Mouse (Mus musculus): ENCODE measurements around the gene Cfp.

The Cfp gene
- long read RNA-seq, experiment 1, partial matches to known transcripts, result 1 of 5 reads
- long read RNA-seq, experiment 1, other reads (novel, unspliced or antisense), result 0 of 5 reads
- long read RNA-seq, experiment 2, partial matches to known transcripts, result 2 of 3 reads
- long read RNA-seq, experiment 2, other reads (novel, unspliced or antisense), result 0 of 3 reads

DNA sequence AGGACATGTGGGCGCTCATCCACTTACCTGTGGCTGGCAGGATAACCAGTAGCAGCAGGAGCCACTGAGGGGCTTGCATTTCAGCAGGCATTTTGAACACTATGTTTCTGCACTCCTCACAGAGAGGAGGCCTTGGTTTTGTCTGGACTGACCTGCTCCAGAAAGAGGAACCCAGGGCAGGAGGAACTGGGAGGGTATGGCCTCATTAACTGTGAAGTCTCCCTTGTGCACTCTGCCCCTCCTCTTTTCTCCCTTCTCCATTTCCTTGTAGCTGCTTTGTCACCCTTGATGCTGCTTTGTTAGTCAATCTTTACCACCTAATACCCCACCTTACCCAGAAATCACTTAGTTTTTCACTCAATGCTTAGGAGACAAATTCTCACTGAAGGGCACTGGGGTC, at the start of gene Cfp:
Gene Cfp (minus strand): TSS at position 192 of the 400 bp plus-strand sequence.
- intact Hi-C loops (cut with DNase I), result no loop called here

DNA sequence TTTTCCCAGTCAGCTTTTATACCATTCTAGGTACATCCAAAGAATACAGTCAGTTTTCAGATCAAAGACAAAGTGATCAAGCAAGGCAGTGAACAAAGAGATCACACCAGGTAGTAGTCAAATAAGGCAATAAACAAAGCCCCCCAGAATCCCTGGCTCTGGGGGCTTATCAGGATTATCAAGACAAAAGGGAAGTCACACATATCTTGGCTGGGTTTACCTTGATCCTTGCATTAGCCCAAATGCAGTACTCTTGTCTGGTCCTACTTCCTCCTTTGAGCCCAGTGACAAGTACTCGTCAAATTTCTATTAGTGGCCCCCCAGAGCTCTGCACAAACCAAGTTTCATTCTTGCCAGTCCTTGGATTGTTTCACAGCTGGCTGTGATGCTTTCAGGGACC, 49.5 kb upstream of the Cfp start:
- intact Hi-C loops (cut with DNase I), result no loop called here

DNA sequence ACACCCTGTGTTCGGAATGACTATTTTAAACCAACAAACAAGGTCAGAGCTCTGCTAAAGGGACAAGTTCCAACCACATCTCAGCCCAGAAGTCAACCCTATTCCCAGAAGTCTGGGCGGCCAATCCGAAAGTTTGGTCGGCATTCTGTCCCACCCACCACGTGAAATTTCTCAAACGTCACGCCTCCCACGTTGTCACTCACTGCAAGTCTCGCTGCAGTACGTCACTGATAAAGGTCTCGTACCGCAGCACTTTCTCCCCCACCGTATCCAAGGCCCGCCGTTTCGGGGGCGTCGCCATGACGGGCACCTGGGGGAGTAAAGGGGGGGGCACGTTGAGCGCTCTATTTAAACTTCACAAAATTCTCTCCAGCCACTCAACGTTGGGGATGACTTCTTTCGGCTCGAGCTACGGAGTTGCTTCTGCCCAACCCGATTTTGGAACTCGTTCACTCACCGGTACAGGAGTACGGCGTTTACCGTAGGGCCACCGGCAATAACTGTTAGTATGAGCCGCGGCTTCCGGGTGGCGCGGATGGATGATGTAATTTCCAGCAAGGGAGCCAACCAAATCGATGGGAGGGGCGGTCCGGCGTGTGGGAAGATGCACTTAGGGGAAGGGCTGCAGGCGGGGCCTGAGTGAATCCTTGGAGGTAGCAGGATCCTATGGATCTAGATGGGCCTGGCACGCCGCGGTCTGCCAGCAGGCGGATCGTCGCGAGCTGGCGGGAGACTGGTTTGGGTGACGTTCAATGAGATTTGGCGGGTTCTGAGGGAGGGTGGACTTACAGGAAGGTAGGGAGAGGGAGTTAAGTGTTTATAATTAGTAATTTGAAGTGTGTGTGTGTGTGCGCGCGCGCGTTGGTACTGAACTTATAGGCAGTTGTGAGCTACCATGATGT, 30.4 kb upstream of the Cfp start, which contains the start of gene Uxt:
Gene Uxt (minus strand): TSS at position 541 of the 902 bp plus-strand sequence.
- intact Hi-C loops (cut with DNase I), result no loop called here

DNA sequence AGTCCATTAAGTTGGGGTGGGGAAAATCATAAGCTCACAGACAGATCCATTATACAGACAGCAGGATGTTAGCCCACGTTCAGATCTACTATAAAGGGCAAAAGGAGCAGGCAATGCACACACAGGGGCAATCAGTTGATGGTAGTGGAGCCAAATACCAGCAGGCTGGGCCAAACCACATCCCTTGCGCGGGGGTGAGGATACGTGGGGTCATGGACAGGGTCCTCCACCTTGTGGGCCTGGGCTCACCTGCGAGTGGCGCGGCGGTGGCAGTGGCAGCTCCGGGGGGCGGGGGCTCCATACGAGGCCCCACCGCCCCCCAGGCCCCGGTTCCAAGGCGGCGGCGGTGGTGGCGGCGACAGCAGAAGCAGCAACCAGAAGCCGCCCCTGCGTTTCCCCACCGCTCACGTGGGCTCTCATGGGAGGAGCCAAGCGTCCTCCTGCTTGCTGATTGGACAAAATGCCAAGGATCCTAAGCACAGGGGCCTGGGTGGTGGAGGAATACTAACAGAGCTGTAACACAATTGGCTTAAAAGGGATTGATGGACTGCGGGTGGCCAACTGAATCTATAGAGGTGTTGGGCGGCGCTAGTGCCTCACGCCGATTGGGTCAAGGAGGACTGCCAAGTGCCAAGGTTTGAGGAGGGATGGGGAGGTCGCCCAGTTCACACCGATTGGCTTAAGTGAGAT, 19.0 kb upstream of the Cfp start, which contains the start of gene Elk1:
Gene Elk1 (minus strand): TSS at position 418 of the 690 bp plus-strand sequence.
- intact Hi-C loops (cut with DNase I), result no loop called here

DNA sequence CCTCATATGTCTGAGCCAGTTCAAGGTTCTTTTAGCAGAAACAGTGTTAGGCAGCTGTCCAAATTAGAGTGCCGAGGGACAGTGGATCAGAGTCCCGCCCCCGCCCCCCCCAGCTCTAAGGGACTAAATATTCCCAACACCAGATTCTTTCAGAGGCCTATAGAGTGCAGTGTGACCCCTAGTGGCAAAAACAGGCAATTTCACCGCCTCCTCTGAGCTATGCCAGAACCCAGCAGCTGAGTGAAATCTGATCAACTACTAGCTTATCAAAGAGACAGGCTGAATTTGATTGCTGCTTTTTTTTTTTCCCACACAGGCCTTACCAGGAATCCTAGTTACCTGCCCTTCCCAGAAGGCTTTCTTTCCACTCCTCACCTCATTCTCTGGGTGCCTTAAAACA, 14.7 kb upstream of the Cfp start:
- intact Hi-C loops (cut with DNase I), result loop anchor here (5.0 kb wide), 2 partner anchors 119 to 289 kb away; partner anchors contain the start of gene Uba1

DNA sequence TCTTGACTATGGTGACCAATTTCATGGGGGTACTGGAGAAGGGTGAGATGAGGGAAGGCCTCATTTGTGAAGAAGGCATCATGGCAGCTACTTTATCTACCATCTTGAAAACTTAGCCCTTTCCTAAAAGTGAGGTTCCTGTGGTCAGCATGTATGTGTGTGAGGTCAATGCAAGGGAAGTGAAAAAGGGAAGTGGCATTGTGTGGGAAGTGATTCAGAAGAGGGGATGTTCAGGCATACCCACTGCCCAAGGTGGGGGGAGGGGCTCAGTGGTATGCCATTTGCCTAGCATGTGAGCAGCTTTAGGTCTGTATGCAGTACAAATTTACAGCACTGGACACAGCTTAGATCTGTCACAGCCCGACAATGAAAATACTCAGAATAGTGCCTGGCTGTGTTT, 608 bp upstream of the Cfp start:
- intact Hi-C loops (cut with DNase I), result no loop called here

DNA sequence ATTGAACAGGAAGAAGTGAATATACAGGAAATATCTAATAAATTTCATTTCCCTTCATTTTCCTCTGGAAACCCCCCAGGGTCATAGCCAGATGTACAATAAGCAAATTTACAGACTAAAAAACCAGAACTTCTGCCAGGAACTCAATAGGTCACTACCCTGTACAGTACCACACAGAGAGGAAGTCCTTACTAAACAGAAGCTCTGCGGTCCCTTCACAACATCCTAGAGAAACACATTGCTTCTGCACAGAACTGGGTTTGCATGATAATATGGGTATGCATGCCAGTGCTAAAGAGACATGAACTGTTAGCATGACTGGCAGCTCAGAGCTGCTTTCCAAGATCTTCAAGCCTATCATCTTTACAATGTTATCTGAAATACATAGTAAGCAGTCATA, 1.5 kb downstream of the Cfp start:
- intact Hi-C loops (cut with DNase I), result no loop called here

DNA sequence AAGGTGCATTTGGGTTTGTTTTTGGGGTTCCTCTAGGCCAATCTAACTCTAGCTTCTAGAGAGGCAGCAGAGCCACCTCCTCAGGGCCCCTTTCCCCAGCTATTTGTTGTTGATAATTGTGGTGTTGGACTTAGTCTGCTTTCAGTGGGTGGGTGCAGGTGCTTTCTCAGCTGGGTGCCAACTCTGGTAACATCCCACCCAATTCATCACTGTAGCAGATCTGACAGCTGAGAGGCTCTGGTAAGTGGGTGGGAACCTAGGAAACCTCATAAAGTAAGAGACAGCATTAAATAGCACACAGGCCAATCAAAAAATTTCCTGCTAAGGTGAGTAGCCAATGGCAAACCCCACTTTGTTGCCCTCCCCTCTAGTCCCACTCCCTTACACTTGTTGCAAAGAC, 6.4 kb downstream of the Cfp start:
- intact Hi-C loops (cut with DNase I), result no loop called here

DNA sequence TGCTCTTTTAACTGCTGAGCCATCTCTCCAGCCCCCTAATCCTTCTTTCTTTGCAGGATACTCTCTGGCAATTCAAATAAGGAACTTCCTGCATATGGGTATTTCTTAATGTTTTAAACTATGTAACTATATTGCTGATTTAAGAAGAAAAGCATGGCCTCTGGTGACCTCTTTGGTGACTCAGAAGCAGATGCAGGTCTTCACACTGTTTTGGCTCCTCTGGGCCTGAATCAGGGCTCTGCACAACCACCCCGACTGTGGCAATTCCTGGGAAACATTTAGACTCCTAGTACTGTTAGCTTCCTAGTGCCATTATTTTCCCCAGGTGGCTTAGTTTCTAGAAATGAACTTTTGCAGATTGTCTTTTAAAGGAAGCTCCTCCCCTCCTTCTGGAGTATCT, 7.8 kb downstream of the Cfp start:
- intact Hi-C loops (cut with DNase I), result no loop called here

DNA sequence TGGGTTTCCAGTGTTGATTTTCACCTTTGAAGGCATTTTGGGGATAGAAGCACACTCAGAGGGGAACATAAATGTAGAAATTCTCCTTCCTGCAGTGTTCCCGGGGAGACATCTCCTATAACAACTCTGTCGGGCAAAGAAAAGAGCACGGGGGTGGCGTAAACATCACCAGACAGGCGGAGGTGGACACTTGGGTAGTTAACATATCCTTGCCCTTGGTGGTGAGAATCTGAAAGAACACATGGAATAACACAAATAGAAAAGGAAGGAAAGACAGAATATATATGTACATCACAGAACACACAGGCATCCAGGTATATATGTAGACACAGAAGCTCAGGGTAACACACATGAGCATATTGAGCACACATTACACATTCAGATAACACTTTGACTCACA, 10.0 kb downstream of the Cfp start:
- intact Hi-C loops (cut with DNase I), result no loop called here

DNA sequence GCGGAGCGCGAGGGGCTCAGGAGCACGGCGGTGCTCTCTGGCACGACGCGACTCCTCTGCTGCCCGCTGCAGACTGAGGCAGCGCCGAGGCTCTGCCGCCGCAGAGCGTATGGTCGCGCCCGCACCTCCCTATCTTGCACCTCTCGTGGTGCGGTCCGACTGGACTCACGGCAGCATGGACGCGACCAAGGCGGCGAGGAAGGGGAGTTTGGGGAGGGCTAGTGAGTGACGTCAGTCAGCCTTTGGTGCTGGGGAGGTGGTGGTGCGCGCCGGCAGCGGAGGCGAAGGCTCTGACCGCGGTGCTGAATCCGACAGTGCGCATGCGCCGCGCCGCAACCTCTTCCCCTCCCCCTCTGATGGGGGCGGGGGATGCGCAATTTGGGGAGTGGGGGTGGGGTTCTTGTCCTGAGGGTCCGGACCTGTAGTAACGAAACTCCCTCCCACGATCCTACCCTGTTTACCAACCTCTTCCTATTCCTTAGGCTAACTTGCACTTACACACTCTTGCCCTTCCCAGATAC, 10.5 kb downstream of the Cfp start, which contains the start of gene Syn1:
Gene Syn1 (minus strand): TSS at position 161 of the 521 bp plus-strand sequence.
- intact Hi-C loops (cut with DNase I), result no loop called here

DNA sequence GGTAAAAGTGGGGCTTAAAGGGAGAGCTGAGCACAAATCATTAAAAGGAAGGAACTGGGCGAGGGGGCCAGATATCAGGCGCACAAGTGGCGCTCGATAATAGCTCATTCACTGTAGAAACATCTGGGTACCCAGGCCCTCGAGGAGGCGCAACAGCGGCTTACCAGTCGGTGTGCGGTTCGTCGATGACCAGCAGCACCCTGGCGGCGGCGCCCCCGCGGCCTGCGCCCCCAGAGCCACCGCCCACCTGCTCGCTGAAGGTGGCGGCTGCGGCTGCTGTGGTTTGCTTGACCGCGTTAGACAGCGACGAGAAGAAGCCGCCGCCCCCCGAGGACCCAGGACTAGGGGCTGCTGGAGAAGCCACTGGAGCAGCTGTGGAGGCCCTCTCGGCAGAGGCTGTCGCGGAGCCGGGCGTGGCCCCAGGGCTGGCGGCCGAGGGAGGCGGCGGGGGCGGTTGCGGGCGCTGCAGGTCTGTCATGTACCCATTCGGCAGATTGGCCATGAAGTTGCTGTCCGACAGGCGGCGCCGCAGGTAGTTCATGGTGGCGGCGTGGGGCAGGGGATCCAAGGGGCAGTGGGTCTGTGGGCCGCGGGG, 11.0 kb downstream of the Cfp start:
- intact Hi-C loops (cut with DNase I), result no loop called here

DNA sequence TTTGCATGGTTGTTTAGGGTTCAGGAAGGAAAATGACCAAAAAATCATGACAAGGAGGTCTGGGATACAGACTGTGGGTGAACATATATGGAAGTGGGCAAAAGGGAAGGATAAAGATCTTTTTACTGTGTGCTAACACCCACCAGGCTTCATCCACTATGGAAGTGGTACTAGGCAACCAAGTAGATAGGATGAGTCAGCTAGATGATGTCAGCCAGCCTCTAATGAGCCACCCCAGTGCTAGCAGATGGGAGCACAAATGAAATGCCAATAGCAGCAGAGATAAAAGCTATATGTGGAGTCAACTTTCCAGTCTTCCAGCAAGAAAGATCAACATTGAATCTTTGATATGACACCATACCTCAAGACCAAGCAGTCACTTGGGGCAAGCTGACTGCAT, 16.3 kb downstream of the Cfp start:
- intact Hi-C loops (cut with DNase I), result no loop called here

DNA sequence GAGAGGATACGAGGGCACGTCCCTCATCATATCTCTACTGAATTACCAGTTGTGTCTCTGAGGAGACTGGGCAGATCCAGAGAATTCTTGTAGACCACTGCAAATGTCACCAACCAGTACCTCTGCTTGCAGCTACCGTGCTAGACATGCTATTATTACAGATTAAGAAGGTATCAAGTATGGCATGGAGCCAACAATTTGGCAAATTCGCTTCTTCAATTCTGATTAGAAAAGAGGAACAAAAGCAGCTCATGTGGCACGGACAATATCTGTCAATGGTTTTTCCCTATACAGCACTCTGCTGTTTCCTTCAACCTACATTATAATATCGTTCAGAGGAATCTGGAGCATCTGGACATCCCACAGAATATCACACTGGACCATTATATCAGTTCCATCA, 17.6 kb downstream of the Cfp start:
- intact Hi-C loops (cut with DNase I), result no loop called here

DNA sequence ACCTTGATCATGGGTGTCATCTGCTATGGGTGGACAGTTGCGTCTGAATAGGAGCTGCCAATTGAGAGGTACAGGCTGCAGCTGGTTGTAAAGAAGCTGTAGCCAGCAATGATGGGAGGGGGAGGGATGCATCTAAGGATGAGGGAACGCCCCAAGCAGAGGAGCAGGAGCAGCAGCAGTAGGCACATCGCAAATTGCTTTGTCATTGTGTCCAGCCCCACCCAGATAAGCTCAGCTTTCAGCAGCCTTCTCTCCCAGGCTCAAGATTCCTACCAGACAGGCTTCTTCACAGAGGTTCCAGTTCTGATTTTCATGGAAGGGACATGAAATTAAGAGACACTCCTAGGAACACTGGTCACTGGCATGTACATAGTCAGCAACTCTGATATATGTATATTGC, 21.3 kb downstream of the Cfp start:
- intact Hi-C loops (cut with DNase I), result no loop called here

Data from adrenal gland (tissue).